Mouse (Mus musculus): ENCODE measurements around the gene Sephs1. TPM values are rescaled to one million over a fixed set of nuclear protein-coding genes. Genes with fewer than 3 reads are reported as not detected.

Sephs1 gene
- polyA plus RNA-seq (2015; fragmentation: Nextera tagmentation; extraction: Ambion mirVana) = 58.8 and 62.4 TPM in 2 replicates

GRCm38 (mm10) chr2:4881350-4882248 is at the start of gene Sephs1:
Gene Sephs1 (plus strand): TSS chr2:4881564.
- Histone ChIP-seq H3K4me3 (replicated peaks) (peak within 1 kb of the TSS; percentile 98), H3K9ac (peak within 1 kb of the TSS; percentile 99), H3K4me2 (replicated peaks) (peak within 1 kb of the TSS; percentile 71), H3K27me3 (replicated peaks) (no peaks in the 10 kb centered on the region), H3K9me3 (no peaks in the 10 kb centered on the region), H3K36me3 (peaks cover 9% of the 10 kb centered on the region), H3K27ac (peak within 1 kb of the TSS; percentile 99), H3K4me1 (replicated peaks) (peaks cover 12% of the 10 kb centered on the region; the same call in 1 of the 2 replicates)
- under 1% methylated on average over 102 of the region's 115 CpGs for WGBS
- ATAC-seq = peak; percentile 83

GRCm38 (mm10) chr2:4832166-4832565 is 49.2 kb upstream of the Sephs1 start:
- no peaks in the 10 kb centered on the region; the same call in 1 of the 2 replicates for H3K4me1 ChIP-seq (replicated peaks)
- no peaks in the 10 kb centered on the region for H3K27me3 ChIP-seq (replicated peaks)
- no peaks in the 10 kb centered on the region for H3K36me3 ChIP-seq
- 78% methylated on average over 4 of the region's 4 CpGs for WGBS
- no peak for ATAC-seq
- no peaks in the 10 kb centered on the region for H3K9me3 ChIP-seq
- no peak overlapping the region for H3K4me2 ChIP-seq (replicated peaks)
- H3K9ac ChIP-seq = no peak overlapping the region
- H3K27ac ChIP-seq = no peak overlapping the region
- H3K4me3 ChIP-seq (replicated peaks) = no peak overlapping the region

- no peak overlapping the region for H3K4me3 ChIP-seq (replicated peaks)
- H3K9me3 ChIP-seq = no peaks in the 10 kb centered on the region
- no peaks in the 10 kb centered on the region for H3K27me3 ChIP-seq (replicated peaks)
- no peak overlapping the region for H3K4me2 ChIP-seq (replicated peaks)
- no peaks in the 10 kb centered on the region for H3K36me3 ChIP-seq
- H3K27ac ChIP-seq = no peak overlapping the region
- no peak overlapping the region for H3K9ac ChIP-seq
- H3K4me1 ChIP-seq (replicated peaks) = no peaks in the 10 kb centered on the region
- ATAC-seq = no peak
- WGBS = 83% methylated on average over 2 of the region's 2 CpGs
Observed at GRCm38 (mm10) chr2:4849449-4849848, 31.9 kb upstream of the Sephs1 start.

- H3K9ac ChIP-seq = no peak overlapping the region
- no peaks in the 10 kb centered on the region for H3K27me3 ChIP-seq (replicated peaks)
- WGBS = 44% methylated on average over 5 of the region's 5 CpGs
- H3K4me1 ChIP-seq (replicated peaks) = peaks cover 8% of the 10 kb centered on the region; the same call in 1 of the 2 replicates
- H3K27ac ChIP-seq = no peak overlapping the region
- H3K4me3 ChIP-seq (replicated peaks) = no peak overlapping the region
- ATAC-seq = peak; percentile 47; the same call in 1 of the 2 replicates
- no peaks in the 10 kb centered on the region for H3K9me3 ChIP-seq
- H3K4me2 ChIP-seq (replicated peaks) = no peak overlapping the region
- no peaks in the 10 kb centered on the region for H3K36me3 ChIP-seq
Observed at GRCm38 (mm10) chr2:4857186-4857585, 24.2 kb upstream of the Sephs1 start.

- Histone ChIP-seq H3K4me1 (replicated peaks) (peaks cover 8% of the 10 kb centered on the region; the same call in 1 of the 2 replicates), H3K9me3 (no peaks in the 10 kb centered on the region), H3K4me3 (replicated peaks) (no peak overlapping the region), H3K27me3 (replicated peaks) (no peaks in the 10 kb centered on the region), H3K27ac (no peak overlapping the region), H3K9ac (no peak overlapping the region), H3K36me3 (no peaks in the 10 kb centered on the region), H3K4me2 (replicated peaks) (no peak overlapping the region)
- WGBS = 61% methylated on average over 10 of the region's 10 CpGs
- ATAC-seq = no peak
Observed at GRCm38 (mm10) chr2:4858161-4858560, 23.2 kb upstream of the Sephs1 start.

- no peak overlapping the region for H3K9ac ChIP-seq
- H3K4me3 ChIP-seq (replicated peaks) = no peak overlapping the region
- no peaks in the 10 kb centered on the region for H3K4me1 ChIP-seq (replicated peaks)
- no peak overlapping the region for H3K4me2 ChIP-seq (replicated peaks)
- H3K27ac ChIP-seq = no peak overlapping the region
- H3K9me3 ChIP-seq = no peaks in the 10 kb centered on the region
- peak; percentile 63; the same call in 1 of the 2 replicates for ATAC-seq
- 46% methylated on average over 7 of the region's 7 CpGs for WGBS
- H3K36me3 ChIP-seq = no peaks in the 10 kb centered on the region
- H3K27me3 ChIP-seq (replicated peaks) = no peaks in the 10 kb centered on the region
Observed at GRCm38 (mm10) chr2:4864008-4864816, 17.2 kb upstream of the Sephs1 start.

GRCm38 (mm10) chr2:4864817-4865296 is 16.5 kb upstream of the Sephs1 start:
- Histone ChIP-seq H3K36me3 (no peaks in the 10 kb centered on the region), H3K4me3 (replicated peaks) (no peak overlapping the region), H3K4me2 (replicated peaks) (no peak overlapping the region), H3K9me3 (no peaks in the 10 kb centered on the region), H3K27ac (no peak overlapping the region), H3K4me1 (replicated peaks) (no peaks in the 10 kb centered on the region), H3K9ac (no peak overlapping the region), H3K27me3 (replicated peaks) (no peaks in the 10 kb centered on the region)
- no peak for ATAC-seq
- WGBS = 48% methylated on average over 9 of the region's 9 CpGs

- Histone ChIP-seq H3K9ac (no peak overlapping the region), H3K9me3 (no peaks in the 10 kb centered on the region), H3K4me3 (replicated peaks) (no peak overlapping the region), H3K27ac (no peak overlapping the region), H3K4me2 (replicated peaks) (no peak overlapping the region), H3K27me3 (replicated peaks) (no peaks in the 10 kb centered on the region), H3K36me3 (no peaks in the 10 kb centered on the region), H3K4me1 (replicated peaks) (no peaks in the 10 kb centered on the region)
- no peak for ATAC-seq
- 79% methylated on average over 12 of the region's 12 CpGs for WGBS
Observed at GRCm38 (mm10) chr2:4868028-4868725, 13.2 kb upstream of the Sephs1 start.

- no peaks in the 10 kb centered on the region for H3K4me1 ChIP-seq (replicated peaks)
- H3K4me3 ChIP-seq (replicated peaks) = no peak overlapping the region
- no peak for ATAC-seq
- H3K36me3 ChIP-seq = no peaks in the 10 kb centered on the region
- no peak overlapping the region for H3K9ac ChIP-seq
- H3K27ac ChIP-seq = no peak overlapping the region
- no peaks in the 10 kb centered on the region for H3K27me3 ChIP-seq (replicated peaks)
- H3K4me2 ChIP-seq (replicated peaks) = no peak overlapping the region
- no peaks in the 10 kb centered on the region for H3K9me3 ChIP-seq
- WGBS = 78% methylated on average over 9 of the region's 9 CpGs
Observed at GRCm38 (mm10) chr2:4872740-4873139, 8.6 kb upstream of the Sephs1 start.

GRCm38 (mm10) chr2:4873331-4873730 is 8.0 kb upstream of the Sephs1 start:
- no peaks in the 10 kb centered on the region for H3K4me1 ChIP-seq (replicated peaks)
- H3K27ac ChIP-seq = no peak overlapping the region
- no peaks in the 10 kb centered on the region for H3K9me3 ChIP-seq
- no peak overlapping the region for H3K9ac ChIP-seq
- no peak overlapping the region for H3K4me3 ChIP-seq (replicated peaks)
- WGBS = 26% methylated on average over 6 of the region's 6 CpGs
- H3K4me2 ChIP-seq (replicated peaks) = no peak overlapping the region
- no peaks in the 10 kb centered on the region for H3K27me3 ChIP-seq (replicated peaks)
- H3K36me3 ChIP-seq = no peaks in the 10 kb centered on the region
- no peak for ATAC-seq

GRCm38 (mm10) chr2:4875090-4875489 is 6.3 kb upstream of the Sephs1 start:
- no peak overlapping the region for H3K27ac ChIP-seq
- no peak overlapping the region for H3K9ac ChIP-seq
- WGBS = 47% methylated on average over 1 of the region's 1 CpGs
- H3K9me3 ChIP-seq = no peaks in the 10 kb centered on the region
- no peak overlapping the region for H3K4me2 ChIP-seq (replicated peaks)
- H3K4me3 ChIP-seq (replicated peaks) = no peak overlapping the region
- H3K36me3 ChIP-seq = no peaks in the 10 kb centered on the region
- no peak for ATAC-seq
- H3K4me1 ChIP-seq (replicated peaks) = no peaks in the 10 kb centered on the region
- H3K27me3 ChIP-seq (replicated peaks) = no peaks in the 10 kb centered on the region

- Histone ChIP-seq H3K4me2 (replicated peaks) (no peak overlapping the region), H3K4me1 (replicated peaks) (0 out of 2 replicates have a peak, but pooled peaks cover 4% of the 10 kb centered on the region), H3K9ac (no peak overlapping the region), H3K9me3 (no peaks in the 10 kb centered on the region), H3K27ac (no peak overlapping the region), H3K4me3 (replicated peaks) (no peak overlapping the region), H3K36me3 (no peaks in the 10 kb centered on the region), H3K27me3 (replicated peaks) (no peaks in the 10 kb centered on the region)
- no peak for ATAC-seq
- 70% methylated on average over 3 of the region's 3 CpGs for WGBS
Observed at GRCm38 (mm10) chr2:4876131-4876530, 5.2 kb upstream of the Sephs1 start.

All from intestine, embryonic 15.5 days (tissue).